Mouse (Mus musculus) liver, embryonic 11.5 days (tissue): ENCODE measurements around the gene A930033H14Rik. TPM values are rescaled to one million over a fixed set of nuclear protein-coding genes. Genes with fewer than 3 reads are reported as not detected.
A peak's percentile ranks its signal among the peaks of the same experiment; 100 is the strongest.

ENCODE experiments used
- ATAC-seq: fragments of 200-750 bp; cut with Nextera tagmentation; replicated peaks from 2 replicates; pipeline ENCODE4 v1.8.0; 2017; ENCODE audit warnings: moderate number of reproducible peaks, mild to moderate bottlenecking, moderate TSS enrichment, moderate library complexity; ENCODE audit not compliant: low FRiP score
- DNase-seq: peaks from one replicate; pipeline ENCODE4 v3.0.0-alpha.2; 2017; ENCODE audit warnings: low spot score
- H3K27ac ChIP-seq: fragments of 300-500 bp; sonication (generic); 2 replicates; pipeline ENCODE4 v1.5.1; 2014; ENCODE audit warnings: mild to moderate bottlenecking, low read depth, low read length, control low read depth
- H3K27me3 ChIP-seq: fragments of 300-500 bp; sonication (generic); replicated peaks from 2 replicates; pipeline ENCODE4 v1.6.1; 2014; ENCODE audit warnings: low read length, mixed read lengths; ENCODE audit not compliant: control insufficient read depth, insufficient read depth
- H3K36me3 ChIP-seq: fragments of 300-500 bp; sonication (generic); 2 replicates; pipeline ENCODE4 v1.6.1; 2014; ENCODE audit warnings: mild to moderate bottlenecking, low read length, moderate library complexity, mixed read lengths; ENCODE audit not compliant: control insufficient read depth, insufficient read depth
- H3K4me1 ChIP-seq: fragments of 300-500 bp; sonication (generic); replicated peaks from 2 replicates; pipeline ENCODE4 v1.6.1; 2014; ENCODE audit warnings: low read length, mixed read lengths; ENCODE audit not compliant: control insufficient read depth, insufficient read depth
- H3K4me2 ChIP-seq: fragments of 300-500 bp; sonication (generic); 2 replicates; pipeline ENCODE4 v1.6.1; 2014; ENCODE audit warnings: mild to moderate bottlenecking, control low read depth, moderate library complexity
- H3K4me3 ChIP-seq: fragments of 300-500 bp; sonication (generic); 2 replicates; pipeline ENCODE4 v1.5.1; 2014; ENCODE audit warnings: low read depth, low read length, control low read depth
- H3K9ac ChIP-seq: fragments of 300-500 bp; sonication (generic); 2 replicates; pipeline ENCODE4 v1.6.1; 2014; ENCODE audit warnings: low read depth, low read length, control low read depth
- H3K9me3 ChIP-seq: fragments of 300-500 bp; sonication (generic); 2 replicates; pipeline ENCODE4 v1.6.1; 2016; ENCODE audit warnings: low read length, inconsistent platforms, mixed read lengths; ENCODE audit not compliant: control insufficient read depth
- WGBS: fragments of 180-500 bp; shearing (Covaris S2); extraction: QIAGEN DNeasy Blood & Tissue Kit; methylation state at CpG from one replicate; pipeline ENCODE4 v1.1.7; 2014; 5-methylcytosine and 5-hydroxymethylcytosine counted together
- polyA plus RNA-seq: library from polyadenylated mRNA; unstranded; fragments of >200 nt; fragmentation: Nextera tagmentation; extraction: Ambion mirVana; gene quantifications from 2 replicates; pipeline ENCODE4 v1.2.1, GENCODE M21; 2014

Gene A930033H14Rik
- polyA plus RNA-seq, 1 experiment from 2014 or later = 1.1 TPM

- Histone ChIP-seq H3K36me3 (0 out of 2 replicates have a peak, but pooled peaks cover 7% of the 10 kb centered on the region), H3K4me2 (peak overlapping the region; percentile 93), H3K27ac (peak overlapping the region; percentile 92), H3K9me3 (no peaks in the 10 kb centered on the region), H3K9ac (peak overlapping the region; percentile 79), H3K4me3 (peak overlapping the region; percentile 74), H3K4me1 (peaks cover 15% of the 10 kb centered on the region), H3K27me3 (no peaks in the 10 kb centered on the region)
- 3% methylated on average over 14 of the region's 14 CpGs for WGBS
- ATAC-seq (no peak), DNase-seq (peak; percentile 57)
Observed at GRCm38 (mm10) chr10:69211976-69212375, 922 bp downstream of the A930033H14Rik start.

GRCm38 (mm10) chr10:69211560-69211959, 1.3 kb downstream of the A930033H14Rik start:
- Histone ChIP-seq H3K9me3 (no peaks in the 10 kb centered on the region), H3K4me1 (peaks cover 15% of the 10 kb centered on the region), H3K27me3 (no peaks in the 10 kb centered on the region), H3K27ac (peak overlapping the region; percentile 92), H3K9ac (peak overlapping the region; percentile 79), H3K4me2 (peak overlapping the region; percentile 93), H3K4me3 (peak overlapping the region; percentile 74), H3K36me3 (0 out of 2 replicates have a peak, but pooled peaks cover 6% of the 10 kb centered on the region)
- ATAC-seq (no peak), DNase-seq (no peak)
- 24% methylated on average over 8 of the region's 8 CpGs for WGBS

GRCm38 (mm10) chr10:69210659-69211058, 2.2 kb downstream of the A930033H14Rik start:
- Histone ChIP-seq H3K9me3 (no peaks in the 10 kb centered on the region), H3K4me1 (peaks cover 15% of the 10 kb centered on the region), H3K36me3 (0 out of 2 replicates have a peak, but pooled peaks cover 3% of the 10 kb centered on the region), H3K27me3 (no peaks in the 10 kb centered on the region), H3K4me3 (no peak overlapping the region), H3K9ac (no peak overlapping the region), H3K4me2 (no peak overlapping the region), H3K27ac (no peak overlapping the region)
- ATAC-seq (no peak), DNase-seq (no peak)
- 73% methylated on average over 5 of the region's 5 CpGs for WGBS

- DNase-seq (no peak), ATAC-seq (no peak)
- H3K27me3 ChIP-seq = no peaks in the 10 kb centered on the region
- no peak overlapping the region for H3K4me3 ChIP-seq
- WGBS = 92% methylated on average over 10 of the region's 10 CpGs
- H3K4me1 ChIP-seq = peaks cover 15% of the 10 kb centered on the region
- H3K27ac ChIP-seq = no peak overlapping the region
- H3K9me3 ChIP-seq = no peaks in the 10 kb centered on the region
- no peak overlapping the region for H3K9ac ChIP-seq
- 0 out of 2 replicates have a peak, but pooled peaks cover 3% of the 10 kb centered on the region for H3K36me3 ChIP-seq
- H3K4me2 ChIP-seq = no peak overlapping the region
Observed at GRCm38 (mm10) chr10:69210006-69210405, 2.9 kb downstream of the A930033H14Rik start.

- H3K4me3 ChIP-seq = no peak overlapping the region
- H3K4me1 ChIP-seq = peaks cover 7% of the 10 kb centered on the region; the same call in 1 of the 2 replicates
- ATAC-seq (no peak), DNase-seq (peak; percentile 6)
- H3K9me3 ChIP-seq = no peaks in the 10 kb centered on the region
- H3K36me3 ChIP-seq = 0 out of 2 replicates have a peak, but pooled peaks cover 3% of the 10 kb centered on the region
- H3K4me2 ChIP-seq = no peak overlapping the region
- no peak overlapping the region for H3K27ac ChIP-seq
- no peaks in the 10 kb centered on the region for H3K27me3 ChIP-seq
- H3K9ac ChIP-seq = no peak overlapping the region
- 92% methylated on average over 3 of the region's 3 CpGs for WGBS
Observed at GRCm38 (mm10) chr10:69208705-69209104, 4.2 kb downstream of the A930033H14Rik start.

GRCm38 (mm10) chr10:69207981-69208630, 4.8 kb downstream of the A930033H14Rik start:
- Histone ChIP-seq H3K27ac (no peak overlapping the region), H3K4me2 (no peak overlapping the region), H3K27me3 (no peaks in the 10 kb centered on the region), H3K9ac (no peak overlapping the region), H3K36me3 (0 out of 2 replicates have a peak, but pooled peaks cover 3% of the 10 kb centered on the region), H3K4me3 (no peak overlapping the region), H3K9me3 (no peaks in the 10 kb centered on the region), H3K4me1 (0 out of 2 replicates have a peak, but pooled peaks cover 5% of the 10 kb centered on the region)
- WGBS = 85% methylated on average over 15 of the region's 15 CpGs
- no peak for ATAC-seq
- peak; percentile 28 for DNase-seq

GRCm38 (mm10) chr10:69207481-69207880, 5.4 kb downstream of the A930033H14Rik start:
- Histone ChIP-seq H3K36me3 (0 out of 2 replicates have a peak, but pooled peaks cover 3% of the 10 kb centered on the region), H3K4me1 (0 out of 2 replicates have a peak, but pooled peaks cover 5% of the 10 kb centered on the region), H3K27me3 (no peaks in the 10 kb centered on the region), H3K4me3 (no peak overlapping the region), H3K9me3 (no peaks in the 10 kb centered on the region), H3K27ac (no peak overlapping the region), H3K4me2 (no peak overlapping the region), H3K9ac (no peak overlapping the region)
- WGBS = 81% methylated on average over 7 of the region's 7 CpGs
- ATAC-seq (no peak), DNase-seq (peak; percentile 23)

GRCm38 (mm10) chr10:69206081-69206480, 6.8 kb downstream of the A930033H14Rik start:
- ATAC-seq = no peak
- Histone ChIP-seq H3K27ac (no peak overlapping the region), H3K27me3 (no peaks in the 10 kb centered on the region), H3K4me1 (no peaks in the 10 kb centered on the region), H3K4me2 (no peak overlapping the region), H3K9me3 (no peaks in the 10 kb centered on the region), H3K9ac (no peak overlapping the region), H3K4me3 (no peak overlapping the region), H3K36me3 (0 out of 2 replicates have a peak, but pooled peaks cover 3% of the 10 kb centered on the region)
- 83% methylated on average over 6 of the region's 6 CpGs for WGBS
- DNase-seq = peak; percentile 20
